Mouse (Mus musculus) layer of hippocampus, adult 9-11 months (tissue): Measurements from ENCODE around the gene Apol8.

ENCODE experiments used
- DNase-seq: peaks from one replicate; pipeline ENCODE4 v3.0.0; 2022

The Apol8 gene

DNA sequence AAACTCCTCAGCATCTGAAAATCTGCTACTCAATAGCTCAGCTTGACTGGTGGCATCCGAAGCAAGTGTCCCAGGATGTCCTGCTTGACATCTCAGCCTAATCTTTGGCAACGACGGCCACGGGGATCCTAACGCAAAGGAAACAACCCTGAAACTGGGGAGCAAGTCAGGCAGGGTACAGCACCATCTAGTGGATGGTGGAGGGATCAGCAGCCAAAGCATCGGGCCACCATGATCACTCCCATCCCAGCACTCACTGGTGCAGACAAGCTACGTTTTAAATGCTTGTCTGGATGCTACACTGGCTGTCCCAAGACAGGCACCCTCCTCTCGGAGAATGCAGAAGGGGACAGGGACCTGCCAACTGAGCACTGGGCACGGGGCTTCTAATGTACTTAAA is at the start of gene Apol8:
TSS of gene Apol8 (minus strand) at position 156 of the 400 bp plus-strand sequence.
- peak; percentile 53 for DNase-seq

DNA sequence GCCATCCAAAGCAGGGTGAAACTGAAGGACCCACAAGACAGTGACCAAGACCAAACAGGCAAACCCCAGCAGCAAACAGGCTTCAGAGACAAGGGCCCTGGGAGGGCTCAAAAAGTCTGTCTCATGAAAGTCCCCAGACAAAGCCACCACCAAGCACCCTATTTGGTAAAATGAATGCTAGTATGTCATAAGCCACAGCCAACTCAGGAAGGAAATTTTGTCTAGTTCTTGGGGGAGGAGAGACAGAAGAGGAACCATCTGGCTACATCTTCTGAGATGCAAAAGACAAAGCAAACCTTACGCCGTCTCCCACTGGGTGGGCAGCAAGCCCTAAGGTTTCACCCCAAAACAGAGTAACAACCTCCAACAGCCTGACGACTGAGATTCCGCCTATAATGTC is 48.9 kb upstream of the Apol8 start:
- no peak for DNase-seq

DNA sequence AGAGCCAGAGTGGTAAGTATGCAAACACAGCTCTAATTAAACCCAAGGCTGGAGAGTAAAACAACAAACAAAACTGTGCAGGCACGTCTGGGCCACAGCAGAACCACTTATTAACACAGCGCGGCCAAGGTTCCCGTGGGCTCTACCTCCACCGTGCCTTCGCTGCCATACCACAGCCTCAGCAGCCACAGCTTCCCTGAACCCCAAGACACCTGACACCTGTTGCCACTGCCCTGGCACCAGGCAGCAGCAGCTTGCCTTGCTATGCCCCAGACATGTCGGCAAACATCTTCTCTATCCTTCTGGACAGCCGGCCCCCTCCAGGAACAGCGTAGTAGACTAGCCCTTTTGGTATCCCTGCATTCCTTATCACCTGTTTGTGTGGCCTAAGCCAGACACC is 48.1 kb upstream of the Apol8 start:
- no peak for DNase-seq

GRCm38 (mm10) chr15:77804460-77804859 is 47.7 kb upstream of the Apol8 start:
- no peak for DNase-seq

DNA sequence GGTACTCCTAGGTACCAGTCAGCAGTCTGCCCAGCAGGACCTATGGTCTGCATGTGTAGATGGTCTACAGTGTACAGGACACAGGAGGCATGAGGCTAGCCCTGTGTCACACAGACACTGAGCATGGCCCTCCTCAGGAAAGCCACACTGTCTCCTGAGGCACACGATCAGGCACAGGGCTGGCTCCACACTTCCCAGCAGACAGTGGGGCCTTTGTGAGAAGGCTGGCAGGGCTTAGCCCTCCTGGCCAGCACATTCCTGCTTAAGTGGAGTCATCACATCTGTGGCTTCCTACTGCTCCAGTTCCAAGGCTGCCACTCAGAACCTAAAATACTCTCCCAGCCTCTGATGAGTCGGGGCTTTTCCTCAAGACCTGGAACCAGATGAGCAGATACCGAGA is 46.9 kb upstream of the Apol8 start:
- DNase-seq: peak; percentile 50

DNA sequence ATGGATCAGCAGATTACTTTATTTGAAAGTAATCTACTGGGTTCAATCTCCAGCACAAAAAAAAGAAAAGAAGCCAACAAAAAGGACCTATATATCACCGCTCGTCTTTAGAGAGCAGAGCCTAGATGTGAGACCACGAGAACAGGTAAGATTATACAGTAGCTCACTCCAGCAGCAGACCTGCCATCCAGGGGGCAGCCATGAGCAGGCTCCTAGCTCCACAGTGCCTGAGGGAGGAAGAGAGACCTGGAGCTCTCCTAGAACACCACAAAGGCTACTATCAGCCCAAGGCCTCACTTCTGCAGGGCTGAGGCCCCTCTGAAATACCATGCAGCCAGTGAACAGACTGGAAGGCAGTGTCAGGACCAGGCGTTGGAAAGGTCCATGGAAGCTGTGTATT is 46.2 kb upstream of the Apol8 start:
- no peak for DNase-seq

- no peak for DNase-seq
These were observed 44.4 kb upstream of the Apol8 start for GRCm38 (mm10) chr15:77801188-77801587.

GRCm38 (mm10) chr15:77800511-77800910 is 43.7 kb upstream of the Apol8 start:
- DNase-seq: peak; percentile 87

- DNase-seq: no peak
These were observed 43.0 kb upstream of the Apol8 start for GRCm38 (mm10) chr15:77799491-77800474.

DNA sequence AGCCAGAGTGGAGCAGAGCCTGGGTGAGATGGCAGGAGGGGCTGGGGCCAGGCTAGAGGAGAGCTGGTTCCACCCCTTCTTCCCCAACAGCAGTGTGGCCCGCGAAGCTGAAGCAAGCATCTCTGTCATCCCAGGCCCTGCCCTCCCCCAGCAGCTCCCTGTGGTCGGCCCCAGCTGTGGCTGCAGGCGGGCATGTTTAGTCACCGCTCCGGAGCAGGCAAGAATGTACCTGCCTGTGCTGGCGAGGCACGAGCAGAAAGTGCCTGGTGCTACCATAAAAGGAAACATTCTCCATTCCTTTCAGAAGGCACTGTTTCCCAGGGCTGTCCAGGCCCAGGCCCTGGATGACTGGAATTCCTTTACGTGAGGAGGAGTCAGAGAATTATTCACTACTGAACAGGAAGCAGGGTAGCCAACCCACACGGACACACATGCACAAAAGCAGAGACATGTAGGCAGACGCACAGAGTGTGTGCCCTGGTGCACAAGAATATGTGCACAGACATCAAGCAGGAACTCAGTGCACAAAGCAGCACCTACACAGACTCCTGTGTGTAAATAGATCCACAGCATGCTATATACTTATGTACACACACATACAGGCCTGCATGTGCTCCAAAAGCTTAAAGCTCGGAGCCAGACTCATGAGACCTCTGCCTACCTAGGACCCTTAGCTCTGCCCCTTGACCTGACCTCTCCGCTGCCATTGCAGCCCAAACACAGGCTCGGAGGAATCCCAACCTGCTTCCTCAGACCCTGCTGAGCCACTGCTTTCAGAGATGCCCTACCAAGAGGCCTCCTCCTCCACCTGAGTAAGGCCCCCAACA is 42.1 kb upstream of the Apol8 start:
- peak; percentile 38 for DNase-seq

DNA sequence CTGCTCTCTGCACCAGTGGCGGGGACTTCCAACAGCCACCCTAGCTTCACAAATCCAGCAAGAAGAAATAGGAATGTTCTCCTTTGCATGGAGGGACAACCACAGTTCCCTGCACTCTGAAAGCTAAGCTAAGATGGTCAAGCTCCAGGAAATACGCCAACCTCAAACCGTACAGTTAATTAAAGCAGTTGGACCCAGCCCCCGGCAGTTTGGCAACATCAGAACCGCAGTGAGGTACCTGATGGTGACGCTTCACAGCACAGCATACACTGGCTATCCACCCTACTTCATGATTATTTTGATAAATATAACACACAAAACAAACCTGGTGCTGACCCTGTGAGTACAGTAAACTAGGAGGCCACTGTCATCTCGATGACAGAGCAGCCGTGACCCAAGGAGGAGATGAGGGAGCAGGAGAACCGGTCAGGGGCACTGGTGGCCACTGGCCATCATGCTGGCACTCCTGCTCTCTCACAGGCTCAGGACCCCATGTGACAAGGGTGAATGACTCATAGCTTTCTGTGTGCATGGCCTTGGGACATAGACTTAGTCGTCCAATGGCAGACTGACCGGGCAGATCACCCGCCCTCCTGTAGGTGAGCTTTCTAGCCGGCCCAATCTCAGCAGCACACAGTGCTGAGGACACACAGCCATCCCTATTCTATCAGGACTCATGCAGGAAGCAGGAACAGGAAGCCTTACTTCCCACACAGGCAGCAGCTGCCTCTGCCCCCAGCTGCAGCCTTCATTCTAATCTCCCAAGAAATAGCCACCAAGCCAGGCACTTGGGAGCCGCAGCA is 41.0 kb upstream of the Apol8 start:
- peak; percentile 41 for DNase-seq

DNA sequence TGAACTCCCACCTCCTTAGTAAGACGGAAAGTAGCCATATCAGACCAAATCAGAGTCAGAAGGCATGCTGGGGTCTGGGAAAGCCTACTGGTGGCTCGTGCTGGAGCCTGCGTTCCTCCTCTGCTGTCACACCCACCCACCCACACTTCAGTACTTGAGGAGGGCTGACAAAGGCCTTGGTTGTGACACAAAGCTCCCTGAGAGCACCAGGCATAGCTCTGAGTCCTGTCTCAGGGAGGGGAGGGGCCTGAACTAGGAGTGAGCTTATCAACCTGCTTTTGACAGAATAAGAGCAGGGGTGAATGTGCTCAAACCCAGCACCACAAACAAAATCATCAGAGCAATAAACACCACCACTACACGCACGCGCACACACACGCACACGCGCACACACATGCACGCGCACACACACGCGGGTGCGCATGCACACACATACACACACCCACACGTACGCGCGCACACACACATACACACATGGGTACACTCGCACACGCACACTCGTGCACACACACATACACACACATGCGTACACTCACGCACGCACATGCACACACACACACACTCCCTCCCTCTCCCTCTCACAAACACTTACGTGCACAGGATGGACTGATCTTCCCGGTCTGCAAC is 39.7 kb upstream of the Apol8 start:
- no peak for DNase-seq

DNA sequence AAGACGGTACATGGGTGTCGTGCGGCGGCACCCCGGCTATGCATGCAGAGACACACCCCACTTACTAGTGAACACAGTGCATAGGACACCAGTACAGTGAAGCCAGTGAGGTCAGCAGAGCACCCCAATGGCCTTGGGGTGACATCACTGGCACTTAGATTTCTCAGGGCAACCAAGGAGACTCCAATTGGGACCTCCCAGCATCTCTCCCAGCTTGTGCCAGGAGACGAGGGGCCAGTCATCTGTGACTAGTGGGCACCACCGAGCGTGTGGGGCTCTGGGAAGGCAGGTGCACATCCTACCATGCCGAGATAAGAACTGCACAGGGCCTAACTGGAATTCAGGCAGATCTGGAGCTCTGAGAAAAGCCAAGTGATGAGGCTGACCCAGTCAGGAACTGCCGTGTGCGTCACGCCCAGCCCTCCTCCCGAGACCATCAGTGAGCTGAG is 38.1 kb upstream of the Apol8 start:
- DNase-seq: no peak

DNA sequence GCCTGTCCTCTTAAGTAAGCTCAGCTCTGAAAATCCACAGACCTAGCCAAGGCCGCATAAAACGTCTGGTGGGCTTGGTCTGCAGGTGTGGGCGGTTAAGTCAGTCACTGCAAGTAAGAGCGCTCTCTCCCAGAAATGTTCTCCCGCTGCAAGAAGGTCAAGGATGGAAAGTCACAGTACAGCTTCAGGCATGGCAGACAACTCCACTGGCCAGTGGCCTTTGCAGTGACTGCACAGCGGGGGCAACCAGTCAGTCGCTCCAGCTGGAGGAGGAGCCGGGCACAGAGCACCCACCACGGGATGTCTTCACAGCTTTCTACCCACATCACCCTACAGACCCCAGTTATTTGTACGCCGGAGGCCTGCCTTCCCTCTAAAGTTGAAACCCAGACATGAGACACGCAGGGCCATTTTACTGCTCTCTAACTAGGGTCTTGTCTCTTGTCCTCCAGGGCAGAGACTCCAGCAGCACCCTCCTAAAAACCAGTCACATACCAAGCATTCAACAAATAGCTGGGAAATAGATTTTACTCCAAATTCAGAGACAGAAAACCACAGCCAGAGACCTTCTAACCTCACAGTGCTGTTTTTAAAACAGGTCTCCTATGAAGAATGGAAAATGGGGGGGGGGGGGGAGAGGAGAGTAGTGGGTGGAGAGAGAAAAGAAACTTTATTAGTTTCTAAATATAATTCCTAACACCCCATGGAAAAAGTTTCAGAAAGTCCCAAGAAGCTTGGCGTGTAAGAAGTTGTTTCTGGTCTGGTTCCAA is 37.5 kb upstream of the Apol8 start:
- DNase-seq: no peak

GRCm38 (mm10) chr15:77793554-77793953 is 36.8 kb upstream of the Apol8 start:
- DNase-seq: peak; percentile 84

DNA sequence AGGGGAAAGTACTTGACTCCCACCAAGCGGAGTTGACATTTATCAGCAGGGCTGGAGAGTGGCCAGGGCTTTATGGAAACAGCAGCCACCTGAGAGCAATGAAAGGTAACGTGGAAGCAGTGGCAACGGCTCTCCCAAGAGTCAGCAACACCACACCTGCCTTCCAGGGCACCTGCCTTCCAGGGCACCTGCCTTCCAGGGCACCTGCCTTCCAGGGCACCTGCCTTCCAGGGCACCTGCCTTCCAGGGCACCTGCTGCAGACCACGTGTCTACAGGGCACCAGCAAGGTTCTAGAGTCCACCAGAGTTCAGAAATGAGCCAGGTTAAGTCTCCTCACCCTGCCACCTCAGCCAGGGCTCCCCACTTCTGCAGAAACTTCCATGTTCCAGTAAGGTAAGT is 36.3 kb upstream of the Apol8 start:
- DNase-seq: no peak

GRCm38 (mm10) chr15:77792056-77792455 is 35.3 kb upstream of the Apol8 start:
- DNase-seq: no peak

GRCm38 (mm10) chr15:77790656-77791405 is 34.0 kb upstream of the Apol8 start:
- no peak for DNase-seq

- no peak for DNase-seq
These were observed 32.4 kb upstream of the Apol8 start for GRCm38 (mm10) chr15:77789186-77789585.

DNA sequence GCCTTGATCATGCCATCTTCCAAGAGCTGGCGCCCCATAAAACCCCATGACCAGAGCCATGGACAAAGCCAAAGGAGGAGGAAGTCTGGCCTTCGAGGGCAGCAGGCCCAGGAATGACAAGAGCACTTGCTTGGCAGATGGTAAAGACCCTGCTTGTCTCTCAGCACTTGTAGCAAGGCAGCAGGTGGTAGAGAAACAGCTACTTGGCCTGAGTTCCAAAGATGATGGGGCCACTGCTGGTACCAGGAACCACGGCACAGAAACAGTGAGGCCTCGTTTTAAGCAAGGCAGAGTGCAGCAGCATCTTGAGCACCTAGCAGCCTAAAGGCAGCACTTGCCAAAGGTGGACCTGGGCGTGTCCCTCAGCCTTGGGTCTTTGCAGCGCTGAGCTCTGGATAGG is 31.6 kb upstream of the Apol8 start:
- DNase-seq: no peak

DNA sequence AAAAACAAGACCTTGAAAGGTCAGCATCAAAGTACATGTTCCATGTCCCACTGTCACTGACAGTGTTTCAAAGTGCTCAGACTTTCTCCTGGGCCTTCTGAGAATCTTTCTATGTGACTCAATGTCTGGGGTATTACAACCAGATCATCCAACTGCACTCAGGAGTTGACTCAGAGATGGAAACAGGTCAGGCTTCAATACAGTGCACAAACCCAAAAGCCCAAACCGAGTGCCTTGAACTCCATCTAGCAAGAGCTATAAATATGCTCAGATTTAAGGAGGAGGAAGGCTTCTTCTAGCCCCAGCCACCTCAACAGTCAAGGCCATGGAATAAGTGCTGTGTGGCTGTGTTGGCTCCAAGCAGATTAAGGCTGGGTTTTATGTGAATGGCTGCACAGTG is 29.0 kb upstream of the Apol8 start:
- no peak for DNase-seq
